Mouse (Mus musculus): ENCODE data around the gene Dcbld1.

DNA sequence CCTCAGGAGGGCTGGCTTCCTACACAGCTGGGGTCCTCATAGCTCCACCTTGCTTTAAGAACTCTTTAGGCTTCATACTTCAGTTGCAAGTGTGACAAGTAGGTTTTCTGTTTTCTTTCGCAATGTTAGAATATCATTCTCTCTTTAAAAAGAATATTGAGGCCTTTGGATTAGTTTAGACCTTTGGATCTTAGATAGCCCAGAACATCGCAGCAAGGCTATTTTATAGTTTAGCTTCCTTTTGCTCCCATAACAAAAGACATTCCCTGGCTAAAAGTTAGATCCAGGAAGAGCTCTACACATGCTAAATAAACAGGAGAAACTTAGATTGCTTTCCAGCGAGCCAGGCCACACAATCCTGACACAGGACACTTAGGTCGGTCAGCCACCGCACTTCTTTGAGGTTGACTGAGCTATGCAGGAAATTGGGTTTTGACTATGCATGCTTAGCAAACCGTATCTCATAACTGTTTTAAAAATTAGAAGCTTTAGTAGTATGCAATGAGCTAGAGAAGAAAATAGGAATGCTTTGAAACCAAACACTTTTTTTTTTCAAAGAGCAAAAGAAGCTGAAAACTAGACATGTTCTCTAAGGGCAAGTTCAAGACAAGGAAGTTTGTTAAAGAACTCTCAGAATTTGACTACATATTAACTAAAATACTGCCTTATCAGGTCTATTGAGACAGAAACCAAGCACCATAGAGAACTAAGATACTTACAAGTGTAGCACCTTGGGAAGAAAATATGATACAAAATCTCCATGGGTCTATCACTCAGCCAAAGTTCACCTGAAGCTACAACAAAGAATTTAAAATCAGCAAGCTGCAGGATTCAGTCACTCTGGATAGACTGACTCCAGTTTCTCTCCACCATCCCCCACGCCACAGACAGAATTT is 38.2 kb upstream of the Dcbld1 start, which contains the start of gene Ros1:
- no peak for TF ChIP-seq CTCF (conservative IDR thresholded peaks at IDR 0.05; ENCODE audit: low read length)
- TF ChIP-seq NANOG (IDR thresholded peaks at IDR 0.05; ENCODE audit: borderline replicate concordance, low read length): no peak
- TF ChIP-seq POU5F1 (IDR thresholded peaks at IDR 0.05; ENCODE audit: borderline replicate concordance, low read length): no peak
